11 mouse cellular contexts compared by ENCODE assay signal in the genomic region with DNA sequence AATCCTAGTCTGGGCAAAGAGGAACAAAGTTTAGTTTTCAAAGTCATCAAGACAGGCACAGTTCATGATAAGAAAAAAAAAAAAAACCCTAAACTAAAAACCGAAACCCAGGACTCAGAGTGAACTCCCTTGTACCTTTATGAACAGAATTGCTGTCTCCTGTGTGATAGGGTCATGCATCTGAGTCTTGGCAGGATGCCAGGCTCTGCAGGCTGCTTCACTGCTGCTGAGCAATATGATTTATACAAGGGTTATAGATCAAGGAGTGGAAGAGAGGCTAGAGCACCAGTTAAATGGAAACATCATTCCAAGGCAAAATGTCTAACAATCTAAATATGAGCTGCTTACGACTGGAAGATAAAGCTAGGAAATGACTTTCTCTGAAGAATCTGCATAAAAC.
DNase-seq lines count a peak whose midpoint lies in the region; ATAC-seq and TF ChIP-seq lines count a peak whose summit lies in the region.
"Had no signal": no experiment of that assay in that cellular context is flagged by ENCODE, and none has a peak within 500 bp of the region (broad histone marks: within the 10 kb centered on the region; RNA-seq: fewer than 3 reads in every experiment).

No protein-coding gene starts in this region.

- no peak overlapping the region for H3K27ac ChIP-seq in forebrain, embryonic 14.5 days (ENCODE audit: low read depth, low read length)
- no peak overlapping the region for H3K27ac ChIP-seq in forebrain, embryonic 16.5 days (ENCODE audit: low read length)
- no peak overlapping the region for H3K27ac ChIP-seq in lung, embryonic 14.5 days (ENCODE audit: low read depth)
- H3K27ac ChIP-seq in neural tube, embryonic 14.5 days (ENCODE audit: low read depth, low read length): no peak overlapping the region
- H3K27ac ChIP-seq in thymus, adult 2 months (ENCODE audit: control insufficient read depth, insufficient read depth, low read length): no peak overlapping the region
- H3K27ac ChIP-seq: heart, adult 2 months had no signal

- 70% methylated on average over 2 of the region's 2 CpGs for WGBS in forebrain, embryonic 14.5 days
- WGBS in forebrain, embryonic 16.5 days: 68% methylated on average over 2 of the region's 2 CpGs
- 28% methylated on average over 2 of the region's 2 CpGs for WGBS in lung, embryonic 14.5 days
- WGBS in neural tube, embryonic 14.5 days: 30% methylated on average over 2 of the region's 2 CpGs
- WGBS in thymus, adult 2 months: 86% methylated on average over 2 of the region's 2 CpGs

- H3K27me3 ChIP-seq in forebrain, embryonic 14.5 days (replicated peaks; ENCODE audit: control insufficient read depth, insufficient read depth, low read length): no peaks in the 10 kb centered on the region
- H3K27me3 ChIP-seq in forebrain, embryonic 16.5 days (replicated peaks; ENCODE audit: control insufficient read depth, insufficient read depth, low read length): no peaks in the 10 kb centered on the region
- H3K27me3 ChIP-seq in lung, embryonic 14.5 days (ENCODE audit: insufficient read depth, low read length): no peaks in the 10 kb centered on the region
- no peaks in the 10 kb centered on the region for H3K27me3 ChIP-seq in neural tube, embryonic 14.5 days (ENCODE audit: control insufficient read depth, insufficient read depth, low read length)
- H3K27me3 ChIP-seq in thymus, adult 2 months (ENCODE audit: control insufficient read depth, insufficient read depth, low read length): no peaks in the 10 kb centered on the region
- H3K27me3 ChIP-seq: CH12.LX had no signal

- DNase-seq in forebrain, embryonic 14.5 days (ENCODE audit: low spot score): peak; percentile 57
- DNase-seq in lung, embryonic 14.5 days: peak; percentile 46
- no peak for DNase-seq in lung, postnatal 10 days
- DNase-seq in forelimb bud, embryonic 11.5 days (ENCODE audit: low read depth, low spot score): peak; percentile 20
- DNase-seq in thymus, adult 2 months: no peak
- DNase-seq in testis, postnatal 14 days (ENCODE audit: low spot score): no peak
- DNase-seq: heart, adult 2 months had no signal

- TF ChIP-seq POLR2A in thymus, adult 2 months (IDR thresholded peaks at IDR 0.05; ENCODE audit: control insufficient read depth, extremely low read depth, insufficient read depth, low read length, poor library complexity): no peak

- H3K9ac ChIP-seq in forebrain, embryonic 14.5 days (ENCODE audit: low read length): no peak overlapping the region
- H3K9ac ChIP-seq in forebrain, embryonic 16.5 days (replicated peaks; ENCODE audit: low read depth, low read length): no peak overlapping the region
- H3K9ac ChIP-seq in lung, embryonic 14.5 days: no peak overlapping the region
- no peak overlapping the region for H3K9ac ChIP-seq in neural tube, embryonic 14.5 days (replicated peaks; ENCODE audit: low read depth, low read length)

- TF ChIP-seq CTCF in lung, embryonic 14.5 days (IDR thresholded peaks at IDR 0.05; ENCODE audit: low read depth): no peak
- no peak for TF ChIP-seq CTCF in thymus, adult 2 months (IDR thresholded peaks at IDR 0.05; ENCODE audit: borderline replicate concordance, control insufficient read depth, extremely low read depth, insufficient read depth, low read length, poor library complexity)

- no peak overlapping the region for H3K4me3 ChIP-seq in forebrain, embryonic 14.5 days (ENCODE audit: low read depth, low read length)
- H3K4me3 ChIP-seq in forebrain, embryonic 16.5 days (replicated peaks; ENCODE audit: low read length): no peak overlapping the region
- no peak overlapping the region for H3K4me3 ChIP-seq in lung, embryonic 14.5 days (ENCODE audit: low read depth, low read length)
- no peak overlapping the region for H3K4me3 ChIP-seq in neural tube, embryonic 14.5 days (ENCODE audit: low read depth, low read length)
- no peak overlapping the region for H3K4me3 ChIP-seq in thymus, adult 2 months (ENCODE audit: control insufficient read depth, insufficient read depth, low read length)
- H3K4me3 ChIP-seq: heart, adult 2 months; myocyte had no signal

- no peaks in the 10 kb centered on the region for H3K4me1 ChIP-seq in forebrain, embryonic 14.5 days (ENCODE audit: control insufficient read depth, insufficient read depth, low read length)
- no peaks in the 10 kb centered on the region for H3K4me1 ChIP-seq in forebrain, embryonic 16.5 days (replicated peaks; ENCODE audit: control insufficient read depth, insufficient read depth, low read length)
- H3K4me1 ChIP-seq in lung, embryonic 14.5 days (ENCODE audit: insufficient read depth): no peaks in the 10 kb centered on the region
- H3K4me1 ChIP-seq in neural tube, embryonic 14.5 days (ENCODE audit: control insufficient read depth, insufficient read depth, low read length): 0 out of 2 replicates have a peak, but pooled peaks cover 3% of the 10 kb centered on the region
- no peaks in the 10 kb centered on the region for H3K4me1 ChIP-seq in thymus, adult 2 months (replicated peaks; ENCODE audit: control insufficient read depth, insufficient read depth, low read length)

- H3K36me3 ChIP-seq in forebrain, embryonic 14.5 days (ENCODE audit: control insufficient read depth, insufficient read depth, low read length): no peaks in the 10 kb centered on the region
- no peaks in the 10 kb centered on the region for H3K36me3 ChIP-seq in forebrain, embryonic 16.5 days (ENCODE audit: control insufficient read depth, insufficient read depth)
- no peaks in the 10 kb centered on the region for H3K36me3 ChIP-seq in lung, embryonic 14.5 days (ENCODE audit: insufficient read depth)
- no peaks in the 10 kb centered on the region for H3K36me3 ChIP-seq in neural tube, embryonic 14.5 days (ENCODE audit: control insufficient read depth, insufficient read depth, low read length)
- H3K36me3 ChIP-seq in thymus, adult 2 months (ENCODE audit: control insufficient read depth, insufficient read depth, low read length): no peaks in the 10 kb centered on the region

- H3K4me2 ChIP-seq in forebrain, embryonic 14.5 days (ENCODE audit: low read length): no peak overlapping the region
- no peak overlapping the region for H3K4me2 ChIP-seq in forebrain, embryonic 16.5 days (ENCODE audit: low read length)
- H3K4me2 ChIP-seq in lung, embryonic 14.5 days: no peak overlapping the region
- H3K4me2 ChIP-seq in neural tube, embryonic 14.5 days (ENCODE audit: low read depth, low read length): no peak overlapping the region

- no peaks in the 10 kb centered on the region for H3K9me3 ChIP-seq in forebrain, embryonic 14.5 days (replicated peaks; ENCODE audit: control insufficient read depth, low read length)
- H3K9me3 ChIP-seq in forebrain, embryonic 16.5 days (ENCODE audit: control insufficient read depth, low read length): no peaks in the 10 kb centered on the region
- no peaks in the 10 kb centered on the region for H3K9me3 ChIP-seq in lung, embryonic 14.5 days (ENCODE audit: low read depth, low read length)
- no peaks in the 10 kb centered on the region for H3K9me3 ChIP-seq in neural tube, embryonic 14.5 days (ENCODE audit: control insufficient read depth, low read length)

- ATAC-seq in forebrain, embryonic 14.5 days: peak; percentile 58; the same call in 1 of the 2 replicates
- no peak for ATAC-seq in forebrain, embryonic 16.5 days
- no peak for ATAC-seq in lung, embryonic 14.5 days (ENCODE audit: insufficient read depth)
- ATAC-seq in neural tube, embryonic 14.5 days (ENCODE audit: low read depth): peak; percentile 75; the same call in 1 of the 2 replicates

Comparison
In these comparisons a context has a peak if more than half of its experiments do, and no peak if none do; other contexts are left out.
1. ATAC-seq: peak in forebrain, embryonic 14.5 days (single experiment) and neural tube, embryonic 14.5 days (single experiment); none in forebrain, embryonic 16.5 days (single experiment) and lung, embryonic 14.5 days (single experiment).
2. DNase-seq: peak in forebrain, embryonic 14.5 days (single experiment), lung, embryonic 14.5 days (single experiment) and forelimb bud, embryonic 11.5 days (single experiment); none in lung, postnatal 10 days (single experiment), thymus, adult 2 months (single experiment) and testis, postnatal 14 days (single experiment).